Mouse (Mus musculus) testis, adult 2 months (tissue): ENCODE measurements around the gene Zswim7.

Experiments used
- CTCF ChIP-seq: fragments of 200-500 bp; IDR thresholded peaks from 2 replicates; pipeline ENCODE4 v1.5.1; 2012; ENCODE audit warnings: low read depth, mild to moderate bottlenecking, inconsistent platforms, low read length, moderate library complexity; ENCODE audit not compliant: control insufficient read depth, insufficient read depth, insufficient replicate concordance
- POLR2A ChIP-seq: fragments of 200-500 bp; IDR thresholded peaks from 2 replicates; pipeline ENCODE4 v1.6.1; 2012; ENCODE audit warnings: low read depth, mild to moderate bottlenecking, inconsistent platforms, low read length, moderate library complexity; ENCODE audit not compliant: control insufficient read depth

DNA sequence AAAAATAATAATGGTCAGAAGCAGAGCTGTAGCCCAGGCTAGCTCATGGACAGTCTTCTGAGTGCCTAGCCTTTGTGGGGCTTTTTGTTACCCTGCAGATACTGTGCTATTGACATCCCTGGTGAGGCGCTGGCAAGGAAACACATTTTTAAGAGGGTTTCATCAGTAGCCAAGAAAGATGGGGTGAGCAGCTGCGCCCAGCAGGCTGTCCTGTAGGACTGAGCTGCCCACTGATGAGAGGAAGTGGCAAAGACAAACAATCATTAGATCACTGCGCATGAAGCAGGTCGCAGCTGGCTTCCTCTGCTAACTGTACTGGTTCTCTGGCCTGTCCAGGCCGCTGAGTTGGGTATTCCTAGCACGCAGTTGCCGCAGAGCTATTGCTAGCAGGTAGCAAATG lies 17.6 kb downstream of the Zswim7 start:
- TF ChIP-seq CTCF (no peak), POLR2A (no peak)
